Mouse (Mus musculus) A20 (cell line): ENCODE measurements around the gene Ctla4.
A peak's percentile ranks its signal among the peaks of the same experiment; 100 is the strongest.

Experiments used
- DNase-seq: peaks from one replicate; pipeline ENCODE4 v3.0.0-alpha.2; 2011; ENCODE audit warnings: low read depth, low spot score

The Ctla4 gene

DNA sequence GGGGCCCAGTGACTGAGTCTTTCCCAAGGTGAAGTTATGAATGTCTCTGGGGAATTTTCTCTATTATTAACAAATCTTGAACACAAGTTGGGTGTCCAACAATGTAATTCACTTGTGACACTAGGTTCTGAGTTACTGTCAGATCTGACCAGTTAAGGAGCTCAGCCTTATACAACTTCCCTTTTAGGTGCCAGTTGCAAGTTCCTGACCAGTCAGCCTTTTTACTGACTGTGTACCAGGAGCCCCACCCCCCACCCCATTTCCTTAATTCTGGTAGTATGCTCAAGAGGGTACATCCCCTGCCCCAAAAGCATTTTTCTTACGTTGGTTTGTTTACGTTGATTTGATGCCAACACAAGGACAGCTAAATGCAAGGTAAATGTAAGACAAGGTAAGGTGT is 21.6 kb upstream of the Ctla4 start:
- DNase-seq: peak; percentile 41

DNA sequence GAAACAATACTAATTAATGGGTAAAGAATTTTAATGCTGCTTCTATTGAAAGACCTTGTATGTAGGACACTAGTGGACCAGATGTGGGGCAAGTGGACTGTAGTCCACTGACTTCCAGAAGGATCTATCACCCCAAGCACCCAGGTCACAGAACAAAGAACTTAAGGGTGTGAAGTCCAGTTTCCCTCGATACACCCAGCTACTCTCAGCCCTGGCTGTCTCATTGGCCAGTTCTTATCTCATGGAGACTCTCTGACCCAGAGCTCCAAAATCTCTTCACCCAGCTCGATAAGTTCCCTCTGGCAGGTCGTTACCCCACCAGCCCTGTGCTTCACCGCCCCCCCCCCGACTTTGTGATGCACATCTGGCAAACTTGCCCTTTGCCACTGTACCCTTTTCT is 20.8 kb upstream of the Ctla4 start:
- no peak for DNase-seq

DNA sequence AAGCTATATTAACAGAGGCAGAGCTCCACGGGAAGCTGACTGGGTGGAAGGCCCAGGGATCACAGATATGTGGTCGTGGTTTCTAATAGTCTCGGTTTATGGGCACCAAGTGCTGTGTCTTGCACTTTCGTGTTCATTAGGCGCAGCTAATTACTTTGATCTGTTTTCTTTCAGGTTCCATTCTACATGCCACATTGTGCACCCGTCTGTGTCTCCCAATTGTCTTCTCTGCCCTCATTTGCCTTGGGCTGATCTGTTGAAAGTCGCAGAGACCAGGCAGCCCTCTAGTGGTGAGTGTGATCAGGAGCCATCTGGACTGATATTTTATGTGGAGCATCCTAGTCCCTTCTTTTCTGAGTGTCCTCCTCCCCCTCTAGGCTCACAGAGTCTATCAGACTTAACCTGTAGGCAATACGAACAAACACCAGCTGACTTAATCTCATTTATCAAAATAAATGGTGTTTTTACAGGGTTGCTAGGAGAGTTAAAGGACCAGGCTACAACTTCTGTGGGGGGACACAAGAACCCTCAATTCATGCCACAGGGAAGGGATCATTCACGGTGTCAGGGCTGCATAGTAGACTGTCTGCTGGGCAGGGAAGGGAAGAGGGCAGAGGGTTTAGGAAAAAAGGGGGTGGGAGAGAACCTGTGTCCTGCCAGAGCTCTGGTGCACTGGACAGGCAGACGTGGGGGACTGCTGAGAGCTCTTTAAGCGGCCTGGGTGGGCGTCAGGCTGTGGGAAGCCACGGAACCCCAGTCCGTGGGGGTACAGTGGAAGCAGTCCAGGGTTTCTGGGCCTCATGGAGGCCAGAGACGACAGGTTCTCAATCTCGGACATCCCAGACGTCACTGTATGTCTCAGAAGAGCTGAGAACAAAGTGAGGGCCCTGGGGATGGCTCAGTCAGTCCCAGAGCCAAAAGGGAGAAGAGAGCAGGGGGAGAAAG is 18.2 kb upstream of the Ctla4 start:
- peak; percentile 71 for DNase-seq

DNA sequence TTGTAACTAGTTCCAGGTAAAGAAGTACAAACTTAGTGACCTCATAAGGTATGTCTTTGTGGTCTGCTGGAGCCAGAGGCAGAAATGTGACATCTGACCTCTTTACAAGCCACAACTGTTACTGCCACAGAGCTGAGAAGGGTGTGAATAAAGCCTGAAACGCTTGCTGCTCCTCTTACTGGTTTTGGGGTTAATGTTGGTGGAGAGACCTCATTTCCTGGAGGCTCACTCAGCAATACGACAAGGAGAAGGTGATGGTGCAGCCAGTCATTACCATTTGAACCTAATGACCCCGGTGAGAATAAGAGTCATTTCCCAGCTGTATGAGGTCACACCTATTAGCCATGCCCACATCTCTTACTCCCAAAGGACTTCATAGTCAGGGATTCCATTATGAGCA is 11.5 kb upstream of the Ctla4 start:
- DNase-seq: no peak

DNA sequence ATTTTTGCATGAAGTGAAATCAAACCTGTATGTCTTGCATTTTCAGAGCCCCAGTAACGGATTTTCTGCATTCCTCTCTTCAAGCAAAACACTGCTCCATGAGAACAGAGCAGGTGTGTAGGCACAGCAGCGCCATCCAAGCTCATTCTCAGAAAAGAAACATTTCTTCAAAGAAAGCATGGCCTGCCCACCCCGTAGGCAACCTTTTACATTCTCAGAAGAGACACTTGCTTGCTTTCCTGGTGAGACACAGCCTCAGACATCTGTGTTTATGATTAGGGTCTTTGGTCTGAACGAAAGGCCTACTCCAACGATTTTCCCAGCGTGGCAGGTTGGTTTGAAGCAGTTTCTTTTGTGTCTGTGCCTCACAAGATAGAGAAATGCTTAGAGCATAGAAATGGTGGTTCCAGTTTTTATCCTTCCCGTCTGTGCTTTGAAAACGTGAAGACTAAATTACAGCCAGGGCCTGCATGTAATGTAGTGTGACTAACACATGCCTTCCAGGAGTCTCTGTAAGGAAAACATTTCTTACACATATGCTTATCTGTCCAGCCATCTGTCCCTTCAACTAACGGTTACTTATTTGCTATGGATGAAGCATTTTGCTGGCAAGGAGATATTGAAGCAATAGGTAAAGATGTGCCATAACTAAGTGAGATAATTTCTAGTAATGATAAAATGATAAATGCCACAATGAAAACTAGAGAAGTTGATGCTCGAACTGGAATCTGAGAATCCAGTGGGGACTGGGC is 6.5 kb upstream of the Ctla4 start:
- DNase-seq: no peak

DNA sequence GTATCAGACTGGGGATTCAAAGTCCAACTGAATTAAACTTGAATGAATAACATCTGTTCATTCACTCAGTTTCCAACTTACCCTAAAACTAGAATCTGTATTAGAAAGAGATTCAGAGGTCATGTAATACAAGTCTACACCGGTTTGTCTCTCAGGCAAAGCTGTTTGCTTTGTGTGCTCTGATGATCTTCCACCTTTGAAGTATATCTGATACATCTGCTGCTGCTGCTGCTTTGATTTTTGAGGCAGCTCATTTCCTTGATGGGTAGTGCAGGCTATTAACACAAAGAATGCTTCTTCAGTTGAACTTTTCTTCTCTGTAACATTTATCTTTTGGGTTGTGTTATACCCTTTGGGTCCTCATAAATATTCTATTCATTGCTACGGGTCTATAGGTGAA is 4.0 kb upstream of the Ctla4 start:
- DNase-seq: no peak

DNA sequence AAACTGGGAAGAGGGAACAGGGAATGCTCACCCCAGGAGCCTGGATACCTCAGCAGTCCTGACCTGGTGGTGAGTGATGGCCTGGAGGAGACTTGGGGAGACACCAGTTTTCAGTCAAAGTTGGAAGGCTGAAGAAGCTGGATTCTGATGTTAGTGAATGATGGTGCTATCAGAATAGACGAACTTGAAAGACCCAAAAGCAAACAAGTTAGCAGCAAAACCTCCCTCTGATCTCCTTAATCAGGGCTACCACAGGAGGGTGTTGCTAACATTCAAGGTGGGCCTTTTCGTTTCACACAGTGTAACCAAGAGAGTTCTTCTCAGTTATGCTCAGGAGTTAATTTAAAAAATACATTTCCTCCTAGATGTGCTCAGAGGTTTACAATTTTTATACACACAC is 3.5 kb upstream of the Ctla4 start:
- DNase-seq: no peak

DNA sequence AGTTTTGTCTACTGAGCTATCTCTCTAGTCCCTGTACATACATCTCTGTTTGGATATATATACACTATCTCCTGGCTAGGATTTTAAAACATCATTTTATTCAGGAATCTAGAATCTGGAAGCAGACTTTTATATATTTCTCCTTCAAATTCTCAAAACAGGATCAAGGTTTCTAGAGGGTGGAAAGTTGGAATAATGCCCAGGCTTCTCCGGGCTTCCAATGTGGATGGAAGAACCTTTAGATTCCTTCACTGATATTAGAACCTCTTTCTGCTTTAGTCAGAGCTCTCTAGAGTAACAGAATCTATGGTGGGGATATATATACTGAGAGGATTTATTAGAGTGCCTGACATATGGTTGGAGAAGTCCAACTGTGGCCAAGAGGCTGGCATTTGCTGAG is 2.2 kb upstream of the Ctla4 start:
- DNase-seq: no peak

DNA sequence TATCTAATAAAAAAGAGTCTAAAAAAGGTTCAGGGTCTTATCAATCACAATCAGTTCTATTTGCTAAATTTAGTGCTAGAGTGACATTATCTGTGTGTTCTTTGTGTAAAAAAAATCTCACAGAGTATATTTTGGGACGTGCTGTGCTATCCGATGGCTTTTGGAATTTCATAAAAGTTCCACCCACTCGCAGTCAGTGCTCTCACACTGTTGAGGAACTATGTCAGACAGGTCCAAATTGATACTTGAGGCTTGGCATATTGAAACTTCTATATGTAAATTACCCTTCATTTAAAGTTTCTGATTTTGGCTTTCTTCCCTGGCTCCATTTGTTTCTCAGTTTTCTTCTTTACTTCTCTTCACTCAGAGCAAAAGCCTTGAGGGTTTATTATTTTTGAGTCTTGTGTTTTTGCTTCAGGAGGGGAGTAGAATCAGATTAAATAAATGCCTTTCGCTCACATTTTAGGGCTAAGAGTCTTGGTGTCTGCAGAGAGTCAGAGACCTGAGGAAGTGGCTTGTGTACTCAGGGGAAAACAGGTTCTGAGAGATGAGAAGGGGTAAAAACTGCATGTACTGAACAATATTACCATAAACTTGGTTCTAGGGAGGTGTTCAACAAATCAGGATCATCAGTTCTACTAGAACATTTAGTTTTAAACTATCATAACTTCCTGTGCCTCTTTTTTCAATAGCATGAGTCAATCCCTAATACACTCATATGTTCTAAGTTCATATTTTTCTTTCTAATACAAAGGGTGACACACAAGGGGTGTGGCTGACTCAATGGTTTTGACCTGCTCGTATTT is 11.5 kb downstream of the Ctla4 start:
- no peak for DNase-seq

DNA sequence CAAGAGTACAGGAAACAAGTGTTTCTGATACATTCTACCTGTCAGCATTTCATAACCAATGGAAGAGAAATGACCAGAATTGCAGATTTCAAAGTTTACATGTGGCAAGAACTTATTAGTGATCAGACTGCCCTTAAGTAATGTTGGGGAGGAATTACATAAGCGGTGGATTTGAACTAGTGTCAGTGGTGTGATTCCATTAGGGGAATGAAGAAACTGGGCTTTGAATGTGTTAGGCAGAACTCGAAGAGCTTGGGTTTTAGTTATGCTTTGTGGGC is 12.1 kb downstream of the Ctla4 start:
- DNase-seq: no peak

DNA sequence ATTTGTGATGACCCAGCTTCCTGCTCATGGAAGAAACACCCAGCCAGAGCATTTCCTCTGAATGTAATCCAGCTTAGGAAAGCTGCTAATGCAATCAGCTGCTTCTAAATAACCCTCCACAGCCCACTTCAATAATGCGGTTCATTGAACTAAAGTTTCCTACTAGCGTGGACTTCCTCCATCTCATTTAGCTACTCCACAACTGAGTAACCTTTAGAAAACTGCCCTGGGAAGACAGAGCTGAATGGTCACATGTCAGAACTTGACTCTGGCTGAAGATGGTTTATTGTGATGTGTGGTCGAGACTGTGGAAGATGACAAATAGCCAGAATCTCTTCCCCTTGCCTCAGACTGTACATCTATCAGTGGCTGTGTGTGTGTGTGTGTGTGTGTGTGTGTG is 12.4 kb downstream of the Ctla4 start:
- no peak for DNase-seq

DNA sequence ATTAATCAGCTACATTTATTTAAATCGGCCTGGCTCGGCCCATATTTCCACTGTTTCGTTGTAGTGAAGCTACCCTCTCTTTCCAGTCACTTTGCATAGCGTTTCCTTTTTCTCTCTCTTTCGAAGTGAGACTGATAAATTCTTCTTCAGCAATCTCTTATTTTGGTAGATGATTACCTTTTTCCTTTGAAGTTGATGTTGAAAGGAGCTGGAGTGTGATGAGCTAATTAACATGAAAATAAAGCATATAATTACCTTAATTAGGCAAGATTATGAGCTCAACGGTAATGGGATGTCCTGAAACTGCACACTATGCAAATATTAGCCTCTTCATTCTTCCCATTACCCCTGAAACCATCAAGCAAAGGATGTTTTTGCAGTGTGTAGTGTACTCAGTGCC is 15.7 kb downstream of the Ctla4 start:
- peak; percentile 66 for DNase-seq

DNA sequence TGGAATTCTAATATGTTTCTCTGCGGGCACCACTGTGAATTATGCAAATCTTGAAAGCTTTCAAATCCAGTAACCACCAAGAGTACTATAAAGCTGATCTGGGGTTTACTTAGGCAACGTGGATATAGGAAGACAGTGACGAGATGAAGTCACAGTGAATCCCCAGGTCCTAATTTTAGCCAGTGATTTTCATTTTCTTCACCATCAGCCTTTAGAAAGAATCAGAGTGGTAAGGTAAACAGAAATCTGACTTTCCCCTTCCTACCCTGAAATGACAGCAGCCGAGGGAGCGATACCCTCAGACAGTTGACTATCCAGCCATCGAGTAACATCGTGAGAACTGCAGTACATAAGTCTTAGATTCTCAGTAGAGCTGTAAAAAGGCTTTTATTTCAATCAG is 16.3 kb downstream of the Ctla4 start:
- peak; percentile 53 for DNase-seq

DNA sequence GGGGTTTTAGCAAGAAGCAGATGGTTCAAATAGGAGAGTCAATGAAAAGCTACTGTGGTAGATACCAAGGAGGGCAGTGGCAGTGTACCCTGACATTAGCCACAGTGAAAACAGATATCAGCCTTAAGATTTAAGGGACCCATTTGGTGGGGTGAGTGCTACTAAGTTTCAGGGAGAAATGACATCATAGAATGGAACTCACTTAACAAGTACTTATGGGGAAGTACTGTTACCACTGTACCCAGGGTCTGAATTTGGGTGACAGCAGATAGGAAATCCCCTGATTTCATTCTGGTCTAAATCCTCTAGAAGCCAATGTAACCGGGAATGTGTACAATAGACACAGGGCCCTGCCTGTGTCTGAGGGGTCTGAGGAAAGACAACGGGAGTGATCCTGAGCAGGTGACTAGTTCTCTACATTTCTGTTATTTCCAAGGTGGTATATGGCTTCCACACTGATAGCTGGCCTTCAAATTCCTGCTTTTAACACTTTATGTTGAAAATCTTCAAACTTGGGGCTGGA is 17.7 kb downstream of the Ctla4 start:
- DNase-seq: peak; percentile 42

DNA sequence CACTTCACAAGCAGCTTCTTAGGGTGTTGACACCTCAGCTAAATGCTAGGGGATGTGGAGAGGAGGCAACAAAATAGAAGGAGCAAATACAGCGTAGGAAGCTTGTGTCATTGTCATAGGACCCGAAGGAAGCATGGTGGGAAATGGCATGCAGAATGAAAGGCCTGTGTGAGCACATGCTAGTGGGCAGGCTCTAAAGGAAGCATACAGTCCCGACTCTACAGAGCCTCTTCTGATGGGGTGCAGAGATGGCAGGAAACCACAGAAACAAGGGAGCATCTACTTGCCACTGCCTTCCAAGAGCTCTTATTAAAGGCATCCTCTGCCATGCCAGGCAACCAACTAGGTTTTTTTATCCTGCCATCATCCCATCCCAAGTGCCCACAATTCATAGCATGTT is 20.7 kb downstream of the Ctla4 start:
- DNase-seq: no peak

DNA sequence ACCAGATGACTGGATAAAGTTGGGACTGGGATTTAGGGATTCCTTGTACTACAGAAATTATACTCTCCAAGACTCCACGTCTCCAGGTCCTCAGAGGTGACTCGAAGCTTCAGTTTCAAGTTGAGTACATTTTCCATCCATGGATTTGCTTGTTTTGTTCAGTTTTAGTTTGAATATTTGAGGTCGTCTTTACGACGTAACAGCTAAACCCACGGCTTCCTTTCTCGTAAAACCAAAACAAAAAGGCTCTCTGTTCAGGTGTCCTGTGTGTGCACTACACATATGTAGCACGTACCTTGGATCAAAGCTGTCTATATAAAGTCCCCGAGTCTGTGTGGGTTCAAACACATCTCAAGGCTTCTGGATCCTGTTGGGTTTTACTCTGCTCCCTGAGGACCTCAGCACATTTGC is 22.0 kb downstream of the Ctla4 start:
- DNase-seq: no peak

DNA sequence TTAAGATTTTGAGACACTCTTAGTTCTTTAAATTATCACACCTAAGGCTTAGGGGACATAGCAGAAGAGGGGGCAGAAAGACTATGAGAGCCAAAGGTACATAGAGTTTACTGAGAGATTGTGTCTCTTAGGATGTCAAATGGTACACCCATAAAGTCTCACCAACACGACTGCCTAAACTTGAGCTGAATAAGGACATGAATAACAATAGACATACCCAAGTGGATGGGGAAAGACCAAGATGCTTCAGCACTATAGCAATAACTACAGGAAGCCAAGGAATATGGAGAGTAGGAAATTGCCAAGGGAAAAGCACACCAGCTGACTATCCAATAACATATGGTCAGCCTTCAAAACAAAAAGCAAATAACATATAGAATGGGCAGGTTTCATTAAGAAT is 22.9 kb downstream of the Ctla4 start:
- no peak for DNase-seq

DNA sequence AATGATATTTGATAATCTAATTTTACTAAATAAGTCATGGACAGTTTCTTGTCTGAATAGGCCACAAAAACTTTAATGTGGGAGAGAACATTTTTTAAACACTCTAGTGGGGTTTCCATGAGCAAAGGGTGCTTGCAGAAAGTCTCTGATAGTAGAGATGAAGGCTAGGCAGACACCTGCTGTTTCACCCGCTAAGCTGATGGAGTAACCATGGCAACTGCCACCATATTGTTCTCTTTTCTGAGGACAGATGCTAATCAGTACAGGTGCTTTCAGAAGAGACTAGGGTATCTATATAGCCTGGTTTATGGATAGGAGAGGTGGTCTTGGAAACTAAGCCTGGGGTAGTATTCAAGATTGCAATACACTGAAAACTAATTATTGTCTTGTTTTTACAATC is 24.0 kb downstream of the Ctla4 start:
- no peak for DNase-seq

DNA sequence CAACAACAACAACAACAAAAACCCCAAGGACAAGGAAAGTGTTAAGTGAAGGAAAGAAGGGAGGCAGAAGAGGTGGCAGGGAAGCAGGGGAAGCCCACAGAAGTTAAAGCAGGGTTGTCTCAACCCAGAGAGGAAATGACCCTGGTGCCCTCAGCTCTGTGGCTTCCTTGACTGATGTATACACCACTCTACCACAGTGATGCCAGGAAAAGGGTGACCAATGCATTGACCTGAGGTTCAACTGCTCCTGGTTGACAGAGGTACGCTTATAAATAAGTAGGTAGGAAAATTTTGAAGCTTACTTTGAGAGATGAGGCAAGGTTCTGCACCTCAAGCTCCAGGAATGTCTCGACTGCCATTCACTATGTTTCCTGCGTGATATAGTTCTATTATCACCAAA is 24.8 kb downstream of the Ctla4 start:
- DNase-seq: no peak

DNA sequence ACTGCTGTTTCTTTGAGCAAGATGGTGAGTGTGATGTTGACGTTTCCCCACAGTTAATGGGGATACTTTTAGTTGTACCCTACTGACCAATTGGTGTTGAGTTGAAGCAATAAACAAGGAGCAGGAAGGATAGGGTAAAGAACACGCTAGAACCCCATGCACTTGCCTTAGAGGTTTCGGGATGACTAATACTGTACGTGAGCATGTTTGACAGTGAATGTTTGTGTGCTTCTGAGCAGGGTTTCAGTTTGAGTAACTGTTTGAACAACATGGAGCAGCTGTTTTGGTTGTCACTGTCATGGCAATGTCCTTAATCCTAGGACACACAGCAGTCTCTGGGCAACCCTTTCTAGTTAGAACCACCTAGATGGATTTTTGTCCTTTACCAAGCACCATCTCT is 26.5 kb downstream of the Ctla4 start:
- peak; percentile 83 for DNase-seq

DNA sequence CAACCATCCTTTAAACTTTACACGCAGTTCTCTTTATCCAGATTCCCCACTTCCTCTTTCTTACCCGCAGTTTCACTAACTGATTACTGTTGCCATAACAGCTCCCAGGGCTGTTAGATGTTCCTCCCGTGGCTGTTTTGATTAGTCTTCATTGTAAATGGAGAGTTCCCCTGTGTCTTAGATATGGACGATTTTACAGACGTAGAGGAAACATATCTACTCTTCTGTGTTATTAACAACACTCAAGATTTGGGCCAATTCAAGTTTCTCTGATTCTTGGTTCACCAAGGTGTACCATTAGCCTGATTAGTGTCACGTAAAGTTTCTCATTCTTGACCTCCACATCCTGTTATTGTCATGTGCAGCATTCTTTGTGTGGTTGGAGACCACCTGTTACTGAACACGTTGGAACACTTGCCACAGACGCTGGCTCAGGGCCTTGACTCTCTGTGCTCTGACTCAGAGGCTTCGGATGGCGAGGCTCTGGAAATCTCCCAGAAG is 29.5 kb downstream of the Ctla4 start:
- peak; percentile 79 for DNase-seq
